In genomic region chr1:191330356-191330755, GRCm38 (mm10) we compare ENCODE assay signal across 23 mouse cellular contexts. TPM values are rescaled to one million over a fixed set of nuclear protein-coding genes. Genes with fewer than 3 reads are reported as not detected.
A peak's percentile ranks its signal among the peaks of the same experiment; 100 is the strongest.
DNase-seq lines count a peak whose midpoint lies in the region; ATAC-seq lines count a peak whose summit lies in the region.
"Had no signal": no experiment of that assay in that cellular context is flagged by ENCODE, and none has a peak within 500 bp of the region (broad histone marks: within the 10 kb centered on the region; RNA-seq: fewer than 3 reads in every experiment).

No protein-coding gene starts in this region.

- no peaks in the 10 kb centered on the region for H3K9me3 ChIP-seq in kidney, embryonic 14.5 days (ENCODE audit: control insufficient read depth, low read length)
- H3K9me3 ChIP-seq: embryonic facial prominence, embryonic 15.5 days; forebrain, embryonic 10.5 days; heart, embryonic 13.5 days; hindbrain, embryonic 12.5 days had no signal

- peaks cover 9% of the 10 kb centered on the region; the same call in 1 of the 2 replicates for H3K36me3 ChIP-seq in kidney, embryonic 14.5 days (ENCODE audit: control insufficient read depth, insufficient read depth, low read length)
- H3K36me3 ChIP-seq: embryonic facial prominence, embryonic 15.5 days had no signal

- H3K9ac ChIP-seq in kidney, embryonic 14.5 days (ENCODE audit: low read depth, low read length) = no peak overlapping the region
- H3K9ac ChIP-seq: embryonic facial prominence, embryonic 15.5 days; heart, embryonic 13.5 days; hindbrain, embryonic 12.5 days had no signal

- no peak overlapping the region for H3K4me2 ChIP-seq in kidney, embryonic 14.5 days (replicated peaks; ENCODE audit: low read depth, low read length)
- H3K4me2 ChIP-seq: embryonic facial prominence, embryonic 15.5 days; heart, embryonic 13.5 days; hindbrain, embryonic 12.5 days had no signal

- H3K4me3 ChIP-seq in kidney, embryonic 14.5 days (ENCODE audit: low read length) = no peak overlapping the region
- H3K4me3 ChIP-seq: embryonic facial prominence, embryonic 15.5 days; erythroblast, embryonic 14.5 days; forebrain, embryonic 10.5 days; heart, embryonic 13.5 days; hindbrain, embryonic 12.5 days had no signal

- DNase-seq in kidney, adult 11 months = peak; percentile 67
- peak; percentile 71 for DNase-seq in kidney, adult 9 months
- no peak for DNase-seq in kidney, postnatal 14 days
- peak; percentile 42 for DNase-seq in MN1 (ENCODE audit: low spot score)
- peak; percentile 59 to 73 for DNase-seq in kidney, postnatal 36 days
- DNase-seq in adrenal gland, postnatal 10 days = no peak
- DNase-seq: adrenal gland, adult 2 months; adrenal gland, postnatal 36 days; cerebellum, adult 11 months; cerebellum, adult 8-10 months; cerebellum, postnatal 14 days; embryo, embryonic 11 days; gastrocnemius, postnatal 14 days; heart, postnatal 4 days had no signal

- peaks cover 9% of the 10 kb centered on the region; the same call in 1 of the 2 replicates for H3K4me1 ChIP-seq in kidney, embryonic 14.5 days (ENCODE audit: control insufficient read depth, insufficient read depth, low read length)

- no peaks in the 10 kb centered on the region for H3K27me3 ChIP-seq in kidney, embryonic 14.5 days (ENCODE audit: control insufficient read depth, insufficient read depth, low read length)
- H3K27me3 ChIP-seq: CH12.LX; embryonic facial prominence, embryonic 15.5 days; heart, embryonic 13.5 days; hindbrain, embryonic 12.5 days had no signal

- no peak overlapping the region for H3K27ac ChIP-seq in kidney, embryonic 14.5 days (ENCODE audit: low read depth, low read length)
- H3K27ac ChIP-seq: embryonic facial prominence, embryonic 15.5 days; forebrain, embryonic 10.5 days; heart, embryonic 13.5 days; hindbrain, embryonic 12.5 days had no signal

- no peak for ATAC-seq in kidney, embryonic 14.5 days (ENCODE audit: low FRiP score, low TSS enrichment)
- ATAC-seq: forebrain, embryonic 16.5 days; hindbrain, embryonic 16.5 days had no signal

- 84% methylated on average over 4 of the region's 4 CpGs for WGBS in kidney, embryonic 14.5 days

RNA-seq across cellular contexts. Expression of gene Tmem206, which starts 4.6 kb away (rescaled TPM):
- polyA plus RNA-seq in kidney, embryonic 14.5 days (2014; fragmentation: Nextera tagmentation; extraction: Ambion mirVana) = 17.6 and 25.9 TPM in 2 replicates
- 1 to 10 TPM; 5.8 to 6.7 TPM for total RNA-seq in adrenal gland, postnatal 10 days (2021)

RNA-seq across cellular contexts. Expression of gene Nenf, which starts 12.4 kb away (rescaled TPM):
- polyA plus RNA-seq in kidney, embryonic 14.5 days (2014; fragmentation: Nextera tagmentation; extraction: Ambion mirVana) = 97.0 and 115 TPM in 2 replicates
- total RNA-seq in adrenal gland, postnatal 10 days (2021) = 10 to 100 TPM; 97.5 to 97.6 TPM

Comparison
In these comparisons a context has a peak if more than half of its experiments do, and no peak if none do; other contexts are left out.
1. DNase-seq: peak in kidney, adult 11 months (single experiment), kidney, adult 9 months (single experiment), MN1 (single experiment) and kidney, postnatal 36 days (2 of 2); none in kidney, postnatal 14 days (single experiment) and adrenal gland, postnatal 10 days (single experiment).